Mouse (Mus musculus): ENCODE data around the gene Cacnb1.

- no peak for TF ChIP-seq POLR2A (IDR thresholded peaks at IDR 0.05; ENCODE audit: insufficient read depth, low read length)
- TF ChIP-seq CTCF (IDR thresholded peaks at IDR 0.05; ENCODE audit: low read depth, low read length), result no peak
- no peak for TF ChIP-seq EP300 (IDR thresholded peaks at IDR 0.05; ENCODE audit: insufficient read depth, low read depth, low read length)
Measured at GRCm38 (mm10) chr11:97996691-97997090, 26.1 kb downstream of the Cacnb1 start.

Data from ES-Bruce4 (cell line).